Mouse (Mus musculus) c-Kit-negative CD71-positive TER-119-positive erythroid progenitor cells, embryonic 14.5 days (primary cell): ENCODE data around the gene Syndig1l.

Experiments
- DNase-seq: peaks from one replicate; pipeline ENCODE4 v3.0.0-alpha.2; 2013; ENCODE audit warnings: low read depth, low spot score

Syndig1l gene

DNA sequence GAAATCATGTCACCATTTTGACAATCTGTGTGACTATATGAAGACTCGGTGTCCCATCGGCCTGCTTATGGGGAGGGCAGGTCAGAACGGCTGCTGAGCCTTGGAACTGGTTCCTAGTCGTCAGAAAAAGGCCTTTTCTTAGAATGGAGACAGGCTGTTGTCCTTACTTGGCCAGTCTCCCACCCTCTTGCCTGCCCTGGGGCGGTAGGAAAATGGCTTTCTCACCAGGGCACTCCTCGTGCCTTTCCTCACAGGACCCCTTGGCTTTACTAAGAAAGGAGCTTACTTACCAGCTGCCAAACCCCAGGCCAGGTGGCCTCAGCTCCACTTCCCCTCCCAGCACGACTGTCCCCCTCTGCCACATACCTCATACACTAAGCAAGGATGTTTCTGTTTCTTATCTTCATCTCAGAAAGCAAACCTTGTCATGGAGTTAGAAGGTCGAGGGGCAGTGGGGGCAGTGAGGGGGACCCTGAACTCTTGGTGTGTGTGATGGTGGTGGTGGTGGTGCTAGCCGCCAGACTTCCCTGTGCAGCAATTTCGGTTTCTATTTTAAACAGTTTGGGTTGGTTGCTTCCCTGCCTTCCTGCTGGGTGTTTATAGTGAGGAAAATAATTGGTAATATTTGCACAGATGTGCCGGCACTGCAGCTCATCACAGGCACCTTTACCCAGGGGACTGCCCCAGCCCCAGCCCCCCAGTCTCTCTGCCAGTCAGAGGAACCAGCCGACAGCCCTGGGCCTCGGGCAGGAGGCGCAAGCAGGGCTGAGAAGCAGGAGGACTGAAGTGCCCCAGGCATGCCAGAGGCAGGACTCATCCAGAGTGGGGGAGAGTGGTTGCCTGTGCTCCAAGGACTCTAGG lies 23.7 kb downstream of the Syndig1l start:
- DNase-seq: no peak

GRCm38 (mm10) chr12:84671646-84672045 lies 27.0 kb downstream of the Syndig1l start:
- no peak for DNase-seq

DNA sequence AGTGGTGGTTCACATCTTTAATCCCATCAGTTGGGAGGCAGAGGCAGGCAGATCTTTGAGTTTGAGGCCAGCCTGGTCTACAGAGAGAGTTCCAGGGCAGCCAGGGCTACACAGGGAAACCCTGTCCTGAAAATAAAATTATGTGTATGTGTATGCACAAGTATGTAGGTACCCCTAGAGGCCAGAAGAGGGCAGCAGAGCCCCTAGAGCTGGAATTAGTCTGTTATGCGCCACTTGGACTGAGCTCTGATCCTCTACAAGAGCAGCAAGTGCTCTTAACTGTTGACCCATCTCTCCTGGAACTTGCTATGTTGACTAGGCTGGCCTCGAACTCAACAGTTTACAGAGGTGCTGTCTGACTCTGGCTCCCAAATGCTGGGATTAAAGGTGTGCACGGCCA lies 28.1 kb downstream of the Syndig1l start:
- no peak for DNase-seq

DNA sequence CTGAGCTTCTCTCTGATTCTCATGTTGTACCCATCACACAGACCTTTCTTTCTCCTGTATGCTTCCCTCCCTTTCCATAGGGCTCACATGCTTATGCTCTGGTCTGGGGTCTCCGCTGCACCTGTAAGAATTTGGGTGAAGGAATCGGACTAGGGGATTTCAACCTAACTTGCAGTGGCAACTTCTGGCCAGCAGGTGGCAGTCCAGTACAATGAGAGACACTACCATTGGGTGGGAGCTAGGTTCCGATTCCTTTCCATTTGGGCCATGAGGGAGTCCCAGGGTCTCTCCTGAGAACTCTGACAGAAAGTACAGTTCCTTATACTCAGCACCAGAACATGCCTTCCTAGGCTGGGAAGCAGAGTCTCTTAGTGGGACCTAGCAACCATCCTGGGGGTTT lies 44.7 kb downstream of the Syndig1l start:
- DNase-seq: peak; percentile 43

- no peak for DNase-seq
Measured at GRCm38 (mm10) chr12:84650234-84650633, 48.4 kb downstream of the Syndig1l start.

DNA sequence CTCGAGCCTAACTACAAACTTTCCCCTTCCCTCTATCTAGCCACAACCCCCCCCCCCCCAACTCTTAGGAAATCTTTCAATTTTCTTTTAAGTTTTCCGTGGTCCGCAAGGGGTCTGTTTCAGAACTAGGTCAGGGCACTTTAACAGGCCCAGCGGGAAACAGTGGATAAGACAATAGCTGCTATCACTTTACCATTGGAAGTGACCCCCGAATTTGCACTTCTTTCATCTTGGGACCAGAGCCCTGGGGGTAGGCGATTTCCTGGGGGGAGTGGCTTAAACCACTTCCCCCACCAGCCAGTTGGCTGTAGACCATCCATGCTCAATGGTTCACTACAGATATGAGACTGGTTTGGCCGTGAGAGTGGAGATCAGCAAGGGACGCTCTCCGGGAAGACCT lies 58.0 kb downstream of the Syndig1l start, which contains the start of gene Vrtn:
TSS of gene Vrtn (plus strand) at position 366 of the 400 bp plus-strand sequence.
- no peak for DNase-seq

DNA sequence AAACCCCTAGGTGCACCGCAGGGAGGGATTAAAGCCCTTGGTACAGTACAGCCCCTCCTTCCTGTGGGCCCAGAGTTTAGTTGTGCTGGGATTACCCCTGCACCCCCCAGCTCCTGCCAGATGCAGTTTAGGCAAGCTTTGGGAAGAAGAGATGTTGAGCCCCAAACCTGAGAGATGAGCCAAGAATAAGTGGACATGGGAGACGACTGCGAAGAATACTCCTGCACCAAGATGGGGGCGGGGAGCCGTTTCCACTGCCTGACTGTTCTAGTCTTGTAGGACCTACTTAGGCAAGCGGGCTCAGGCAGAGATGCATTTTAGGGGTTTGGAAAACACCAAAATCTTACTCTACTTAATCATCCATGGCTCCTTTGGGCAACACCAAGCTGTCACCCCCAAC lies 58.4 kb downstream of the Syndig1l start:
- DNase-seq: no peak

DNA sequence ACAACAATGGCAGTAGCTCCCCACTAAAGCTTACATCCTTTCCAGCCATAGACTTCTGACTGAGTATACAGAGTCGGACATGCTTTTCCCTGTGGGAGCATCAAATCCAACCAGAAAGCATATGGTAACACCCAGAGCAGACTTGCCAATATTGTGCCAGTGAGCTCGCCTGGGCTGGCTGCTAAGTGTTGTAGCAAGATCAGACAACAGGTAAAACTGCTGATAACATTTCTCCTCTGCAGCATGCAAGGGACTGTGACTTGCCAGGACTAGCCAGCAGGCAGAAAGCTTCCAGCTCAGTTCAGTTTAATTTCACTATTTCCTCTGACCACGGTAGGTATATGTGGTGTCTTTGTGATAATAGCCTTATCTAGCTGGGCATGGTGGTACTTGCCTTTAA lies 66.8 kb downstream of the Syndig1l start:
- no peak for DNase-seq
